Mouse (Mus musculus): ENCODE results near the gene Lrrc36. TPM values are rescaled to one million over a fixed set of nuclear protein-coding genes. Genes with fewer than 3 reads are reported as not detected.
A peak's percentile ranks its signal among the peaks of the same experiment; 100 is the strongest.

Lrrc36 gene
- polyA plus RNA-seq, 1 experiment: not detected

GRCm38 (mm10) chr8:105475742-105476141, 62.4 kb downstream of the Lrrc36 start:
- no peak overlapping the region for H3K27ac ChIP-seq (ENCODE audit: insufficient read depth, low read length)

GRCm38 (mm10) chr8:105476161-105476560, 62.8 kb downstream of the Lrrc36 start:
- Histone ChIP-seq H3K27ac (ENCODE audit: insufficient read depth, low read length) (no peak overlapping the region), H3K4me3 (ENCODE audit: insufficient read depth, low read length) (no peak overlapping the region), H3K4me1 (ENCODE audit: control insufficient read depth, insufficient read depth, low read length) (peaks cover 17% of the 10 kb centered on the region)
- TF ChIP-seq CTCF (IDR thresholded peaks at IDR 0.05; ENCODE audit: borderline replicate concordance, insufficient read depth, low read length): no peak
- no peak for TF ChIP-seq POLR2A (IDR thresholded peaks at IDR 0.05; ENCODE audit: low read depth, low read length)

More at GRCm38 (mm10) chr8:105475742-105476141, 62.4 kb downstream of the Lrrc36 start:
- Histone ChIP-seq H3K4me3 (ENCODE audit: insufficient read depth, low read length) (no peak overlapping the region), H3K4me1 (ENCODE audit: control insufficient read depth, insufficient read depth, low read length) (peaks cover 16% of the 10 kb centered on the region)
- no peak for TF ChIP-seq POLR2A (IDR thresholded peaks at IDR 0.05; ENCODE audit: low read depth, low read length)
- TF ChIP-seq CTCF (IDR thresholded peaks at IDR 0.05; ENCODE audit: borderline replicate concordance, insufficient read depth, low read length): no peak

GRCm38 (mm10) chr8:105476628-105477413, 63.5 kb downstream of the Lrrc36 start:
- Histone ChIP-seq H3K27ac (ENCODE audit: insufficient read depth, low read length) (peak overlapping the region; percentile 62; the same call in 1 of the 2 replicates), H3K4me3 (ENCODE audit: insufficient read depth, low read length) (no peak overlapping the region), H3K4me1 (ENCODE audit: control insufficient read depth, insufficient read depth, low read length) (peaks cover 17% of the 10 kb centered on the region; the same call in 1 of the 2 replicates)
- TF ChIP-seq CTCF (IDR thresholded peaks at IDR 0.05; ENCODE audit: borderline replicate concordance, insufficient read depth, low read length) (peak; percentile 92), POLR2A (IDR thresholded peaks at IDR 0.05; ENCODE audit: low read depth, low read length) (no peak)

GRCm38 (mm10) chr8:105477792-105478191, 64.4 kb downstream of the Lrrc36 start:
- Histone ChIP-seq H3K27ac (ENCODE audit: insufficient read depth, low read length) (peak overlapping the region; percentile 62), H3K4me1 (ENCODE audit: control insufficient read depth, insufficient read depth, low read length) (peaks cover 17% of the 10 kb centered on the region; the same call in 1 of the 2 replicates), H3K4me3 (ENCODE audit: insufficient read depth, low read length) (no peak overlapping the region)
- TF ChIP-seq CTCF (IDR thresholded peaks at IDR 0.05; ENCODE audit: borderline replicate concordance, insufficient read depth, low read length) (no peak), POLR2A (IDR thresholded peaks at IDR 0.05; ENCODE audit: low read depth, low read length) (peak; percentile 31; the same call in 1 of the 2 replicates)

GRCm38 (mm10) chr8:105481013-105481412, 67.6 kb downstream of the Lrrc36 start:
- H3K4me3 ChIP-seq (ENCODE audit: insufficient read depth, low read length): no peak overlapping the region
- peaks cover 30% of the 10 kb centered on the region for H3K4me1 ChIP-seq (ENCODE audit: control insufficient read depth, insufficient read depth, low read length)
- peak overlapping the region; percentile 74 for H3K27ac ChIP-seq (ENCODE audit: insufficient read depth, low read length)
- no peak for TF ChIP-seq POLR2A (IDR thresholded peaks at IDR 0.05; ENCODE audit: low read depth, low read length)
- no peak for TF ChIP-seq CTCF (IDR thresholded peaks at IDR 0.05; ENCODE audit: borderline replicate concordance, insufficient read depth, low read length)

GRCm38 (mm10) chr8:105481453-105481852, 68.1 kb downstream of the Lrrc36 start:
- TF ChIP-seq POLR2A (IDR thresholded peaks at IDR 0.05; ENCODE audit: low read depth, low read length) (no peak), CTCF (IDR thresholded peaks at IDR 0.05; ENCODE audit: borderline replicate concordance, insufficient read depth, low read length) (0 out of 2 replicates have a peak, but pooled peaks have one; percentile 7)
- peak overlapping the region; percentile 51 for H3K27ac ChIP-seq (ENCODE audit: insufficient read depth, low read length)
- no peak overlapping the region for H3K4me3 ChIP-seq (ENCODE audit: insufficient read depth, low read length)
- H3K4me1 ChIP-seq (ENCODE audit: control insufficient read depth, insufficient read depth, low read length): peaks cover 31% of the 10 kb centered on the region

GRCm38 (mm10) chr8:105482123-105482522, 68.8 kb downstream of the Lrrc36 start:
- TF ChIP-seq CTCF (IDR thresholded peaks at IDR 0.05; ENCODE audit: borderline replicate concordance, insufficient read depth, low read length) (no peak), POLR2A (IDR thresholded peaks at IDR 0.05; ENCODE audit: low read depth, low read length) (no peak)
- no peak overlapping the region for H3K4me3 ChIP-seq (ENCODE audit: insufficient read depth, low read length)
- peaks cover 31% of the 10 kb centered on the region for H3K4me1 ChIP-seq (ENCODE audit: control insufficient read depth, insufficient read depth, low read length)
- no peak overlapping the region for H3K27ac ChIP-seq (ENCODE audit: insufficient read depth, low read length)

- peaks cover 26% of the 10 kb centered on the region for H3K4me1 ChIP-seq (ENCODE audit: control insufficient read depth, insufficient read depth, low read length)
- no peak for TF ChIP-seq POLR2A (IDR thresholded peaks at IDR 0.05; ENCODE audit: low read depth, low read length)
- TF ChIP-seq CTCF (IDR thresholded peaks at IDR 0.05; ENCODE audit: borderline replicate concordance, insufficient read depth, low read length): peak; percentile 64; the same call in 1 of the 2 replicates
- H3K27ac ChIP-seq (ENCODE audit: insufficient read depth, low read length): peak overlapping the region; percentile 98
- H3K4me3 ChIP-seq (ENCODE audit: insufficient read depth, low read length): no peak overlapping the region
Measured at GRCm38 (mm10) chr8:105483212-105484029, 70.0 kb downstream of the Lrrc36 start.

GRCm38 (mm10) chr8:105484030-105484368, 70.6 kb downstream of the Lrrc36 start:
- peak overlapping the region; percentile 98 for H3K27ac ChIP-seq (ENCODE audit: insufficient read depth, low read length)
- peaks cover 26% of the 10 kb centered on the region for H3K4me1 ChIP-seq (ENCODE audit: control insufficient read depth, insufficient read depth, low read length)
- H3K4me3 ChIP-seq (ENCODE audit: insufficient read depth, low read length): no peak overlapping the region
- no peak for TF ChIP-seq CTCF (IDR thresholded peaks at IDR 0.05; ENCODE audit: borderline replicate concordance, insufficient read depth, low read length)
- no peak for TF ChIP-seq POLR2A (IDR thresholded peaks at IDR 0.05; ENCODE audit: low read depth, low read length)
